Mouse (Mus musculus) limb, embryonic 11.5 days (tissue): ENCODE data around the gene Ppm1h. TPM values are rescaled to one million over a fixed set of nuclear protein-coding genes. Genes with fewer than 3 reads are reported as not detected.

ENCODE experiments used
- ATAC-seq: fragments of 200-750 bp; cut with Nextera tagmentation; 2 replicates; pipeline ENCODE4 v1.8.0; 2017; ENCODE audit warnings: low read depth; ENCODE audit not compliant: insufficient number of reproducible peaks, low FRiP score, low TSS enrichment
- DNase-seq: peaks from one replicate; pipeline ENCODE4 v3.0.0-alpha.2; 2015; ENCODE audit warnings: low spot score
- H3K27ac ChIP-seq: fragments of 300-500 bp; sonication (generic); replicated peaks from 2 replicates; pipeline ENCODE4 v1.5.1; 2014; ENCODE audit warnings: low read depth, mild to moderate bottlenecking, low read length
- H3K27me3 ChIP-seq: fragments of 300-500 bp; sonication (generic); 2 replicates; pipeline ENCODE4 v1.6.1; 2014; ENCODE audit warnings: mild to moderate bottlenecking, low read length, mixed read lengths; ENCODE audit not compliant: control insufficient read depth, insufficient read depth
- H3K36me3 ChIP-seq: fragments of 300-500 bp; sonication (generic); 2 replicates; pipeline ENCODE4 v1.6.1; 2014; ENCODE audit warnings: mild to moderate bottlenecking, low read length, moderate library complexity, mixed read lengths; ENCODE audit not compliant: control insufficient read depth, insufficient read depth
- H3K4me1 ChIP-seq: fragments of 300-500 bp; sonication (generic); 2 replicates; pipeline ENCODE4 v1.6.1; 2014; ENCODE audit warnings: low read length, mixed read lengths; ENCODE audit not compliant: control insufficient read depth, insufficient read depth
- H3K4me2 ChIP-seq: fragments of 300-500 bp; sonication (generic); 2 replicates; pipeline ENCODE4 v1.6.1; 2014; ENCODE audit warnings: low read depth, mild to moderate bottlenecking, moderate library complexity; ENCODE audit not compliant: severe bottlenecking
- H3K4me3 ChIP-seq: fragments of 300-500 bp; sonication (generic); 2 replicates; pipeline ENCODE4 v1.5.1; 2014; ENCODE audit warnings: low read depth, low read length
- H3K9ac ChIP-seq: fragments of 300-500 bp; sonication (generic); 2 replicates; pipeline ENCODE4 v1.6.1; 2014; ENCODE audit warnings: mild to moderate bottlenecking, low read length
- H3K9me3 ChIP-seq: fragments of 300-500 bp; sonication (generic); 2 replicates; pipeline ENCODE4 v1.6.1; 2016; ENCODE audit warnings: low read length; ENCODE audit not compliant: control insufficient read depth
- WGBS: fragments of 180-500 bp; shearing (Covaris S2); extraction: QIAGEN DNeasy Blood & Tissue Kit; methylation state at CpG from one replicate; pipeline ENCODE4 v1.1.7; 2014; 5-methylcytosine and 5-hydroxymethylcytosine counted together
- polyA plus RNA-seq: library from polyadenylated mRNA; unstranded; fragments of >200 nt; fragmentation: Nextera tagmentation; extraction: Ambion mirVana; gene quantifications from 2 replicates; pipeline ENCODE4 v1.2.1, GENCODE M21; 2014

Gene Ppm1h
- polyA plus RNA-seq, 1 experiment from 2014 or later: 5.1 TPM

- Histone ChIP-seq H3K9ac (no peak overlapping the region), H3K4me3 (no peak overlapping the region), H3K27me3 (no peaks in the 10 kb centered on the region), H3K36me3 (peaks cover 10% of the 10 kb centered on the region; the same call in 1 of the 2 replicates), H3K4me1 (peaks cover 4% of the 10 kb centered on the region; the same call in 1 of the 2 replicates), H3K27ac (no peak overlapping the region), H3K9me3 (no peaks in the 10 kb centered on the region; the same call in 1 of the 2 replicates), H3K4me2 (no peak overlapping the region)
- no peak for ATAC-seq
- peak; percentile 46 for DNase-seq
- WGBS: 97% methylated on average over 12 of the region's 12 CpGs
These were observed 301.6 kb downstream of the Ppm1h start for GRCm38 (mm10) chr10:122980123-122980522.

GRCm38 (mm10) chr10:122982909-122983578, 304.5 kb downstream of the Ppm1h start:
- Histone ChIP-seq H3K9ac (no peak overlapping the region), H3K4me1 (peaks cover 10% of the 10 kb centered on the region), H3K9me3 (no peaks in the 10 kb centered on the region; the same call in 1 of the 2 replicates), H3K4me2 (peak overlapping the region; percentile 60), H3K27ac (peak overlapping the region; percentile 85), H3K27me3 (no peaks in the 10 kb centered on the region), H3K4me3 (peak overlapping the region; percentile 64; the same call in 1 of the 2 replicates), H3K36me3 (peaks cover 10% of the 10 kb centered on the region; the same call in 1 of the 2 replicates)
- DNase-seq (no peak), ATAC-seq (no peak)
- 91% methylated on average over 11 of the region's 11 CpGs for WGBS

- WGBS: 36% methylated on average over 10 of the region's 10 CpGs
- ATAC-seq (no peak), DNase-seq (peak; percentile 42)
- H3K27ac ChIP-seq: peak overlapping the region; percentile 85
- peaks cover 10% of the 10 kb centered on the region; the same call in 1 of the 2 replicates for H3K36me3 ChIP-seq
- no peaks in the 10 kb centered on the region; the same call in 1 of the 2 replicates for H3K9me3 ChIP-seq
- H3K4me1 ChIP-seq: peaks cover 10% of the 10 kb centered on the region
- H3K4me2 ChIP-seq: peak overlapping the region; percentile 60
- no peaks in the 10 kb centered on the region for H3K27me3 ChIP-seq
- peak overlapping the region; percentile 64 for H3K4me3 ChIP-seq
- peak overlapping the region; percentile 92 for H3K9ac ChIP-seq
These were observed 305.3 kb downstream of the Ppm1h start for GRCm38 (mm10) chr10:122983579-122984530.

GRCm38 (mm10) chr10:122984531-122985251, 306.1 kb downstream of the Ppm1h start:
- DNase-seq: no peak
- Histone ChIP-seq H3K4me1 (peaks cover 10% of the 10 kb centered on the region), H3K9ac (peak overlapping the region; percentile 92), H3K27me3 (no peaks in the 10 kb centered on the region), H3K9me3 (no peaks in the 10 kb centered on the region; the same call in 1 of the 2 replicates), H3K36me3 (peaks cover 10% of the 10 kb centered on the region; the same call in 1 of the 2 replicates), H3K27ac (peak overlapping the region; percentile 99), H3K4me2 (peak overlapping the region; percentile 60), H3K4me3 (peak overlapping the region; percentile 64)
- 4% methylated on average over 10 of the region's 10 CpGs for WGBS
- no peak for ATAC-seq

- DNase-seq (peak; percentile 71), ATAC-seq (no peak)
- H3K27ac ChIP-seq: peak overlapping the region; percentile 99
- no peaks in the 10 kb centered on the region; the same call in 1 of the 2 replicates for H3K9me3 ChIP-seq
- peak overlapping the region; percentile 92 for H3K9ac ChIP-seq
- peak overlapping the region; percentile 64 for H3K4me3 ChIP-seq
- no peaks in the 10 kb centered on the region for H3K27me3 ChIP-seq
- peaks cover 10% of the 10 kb centered on the region for H3K4me1 ChIP-seq
- under 1% methylated on average over 37 of the region's 37 CpGs for WGBS
- H3K36me3 ChIP-seq: peaks cover 8% of the 10 kb centered on the region; the same call in 1 of the 2 replicates
- peak overlapping the region; percentile 60 for H3K4me2 ChIP-seq
These were observed 306.6 kb downstream of the Ppm1h start for GRCm38 (mm10) chr10:122985252-122985514.

- DNase-seq (peak; percentile 88), ATAC-seq (peak; percentile 88)
- Histone ChIP-seq H3K4me2 (peak overlapping the region; percentile 60), H3K27ac (peak overlapping the region; percentile 99), H3K36me3 (peaks cover 7% of the 10 kb centered on the region; the same call in 1 of the 2 replicates), H3K9me3 (no peaks in the 10 kb centered on the region), H3K4me1 (peaks cover 10% of the 10 kb centered on the region), H3K9ac (peak overlapping the region; percentile 92), H3K4me3 (peak overlapping the region; percentile 64), H3K27me3 (no peaks in the 10 kb centered on the region)
- WGBS: 0% methylated on average over 65 of the region's 115 CpGs
These were observed 307.2 kb downstream of the Ppm1h start for GRCm38 (mm10) chr10:122985515-122986319.

- peaks cover 10% of the 10 kb centered on the region for H3K4me1 ChIP-seq
- H3K4me3 ChIP-seq: peak overlapping the region; percentile 64
- H3K36me3 ChIP-seq: peaks cover 3% of the 10 kb centered on the region; the same call in 1 of the 2 replicates
- H3K27me3 ChIP-seq: no peaks in the 10 kb centered on the region
- WGBS: 14% methylated on average over 37 of the region's 54 CpGs
- peak overlapping the region; percentile 99 for H3K27ac ChIP-seq
- H3K4me2 ChIP-seq: peak overlapping the region; percentile 60
- no peaks in the 10 kb centered on the region for H3K9me3 ChIP-seq
- H3K9ac ChIP-seq: peak overlapping the region; percentile 92
- peak; percentile 82 for ATAC-seq
- peak; percentile 87 for DNase-seq
These were observed 308.0 kb downstream of the Ppm1h start for GRCm38 (mm10) chr10:122986320-122987225.
